Mouse (Mus musculus): ENCODE measurements around the gene Smad3. TPM values are rescaled to one million over a fixed set of nuclear protein-coding genes. Genes with fewer than 3 reads are reported as not detected.

Smad3 gene
- polyA plus RNA-seq, 1 experiment from 2014 or later = 2.7 TPM

DNA sequence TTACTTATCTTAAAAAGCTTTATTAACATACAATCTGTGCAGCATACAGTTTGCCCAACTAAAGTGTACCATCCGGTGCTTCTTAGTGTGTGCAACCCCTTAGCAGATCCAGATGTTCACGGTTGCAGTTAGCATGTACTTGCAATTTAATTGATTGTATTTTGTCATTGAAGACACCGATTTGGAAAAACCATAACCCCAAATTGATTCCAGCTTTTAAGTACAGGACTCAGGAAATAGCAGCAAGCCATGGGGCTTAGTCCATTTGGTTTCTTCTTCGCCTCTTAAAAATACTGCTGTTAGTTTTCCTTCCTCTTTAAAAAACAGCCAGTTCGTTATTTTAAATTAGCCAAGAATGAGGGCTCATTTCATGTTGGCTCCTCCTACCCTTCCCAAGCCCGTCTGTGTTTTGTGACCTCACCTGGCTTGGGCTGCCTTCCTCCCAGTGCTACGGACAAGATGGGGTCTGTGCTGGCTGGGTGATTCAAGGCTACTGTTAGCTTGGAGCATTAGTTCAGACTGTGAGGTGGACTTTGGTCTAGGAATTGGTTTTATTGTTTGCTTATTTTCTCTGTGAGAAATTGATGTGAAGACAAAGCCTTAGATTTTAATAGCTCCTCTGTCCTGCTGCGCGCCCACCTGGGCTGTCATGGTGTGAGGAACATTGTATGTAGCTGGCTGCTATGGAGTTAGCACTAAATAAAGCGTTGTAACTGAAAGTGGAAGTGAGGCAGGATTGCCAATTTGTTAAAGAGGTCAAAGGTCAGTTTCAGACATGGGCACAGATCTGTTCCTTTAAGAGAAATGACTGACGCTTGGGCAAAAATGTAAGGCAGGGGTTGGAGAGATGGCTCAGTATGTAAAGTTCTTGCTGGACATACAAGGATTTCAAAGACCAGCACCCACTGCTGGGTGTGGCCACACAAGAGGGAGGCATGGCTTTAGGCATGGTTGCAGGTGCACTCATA is 143.5 kb downstream of the Smad3 start:
- no peak overlapping the region for H3K4me3 ChIP-seq (replicated peaks)
- H3K9me3 ChIP-seq (replicated peaks) = no peaks in the 10 kb centered on the region
- no peak overlapping the region for H3K4me2 ChIP-seq
- ATAC-seq (ENCODE audit: low read depth) (no peak), DNase-seq (no peak)
- no peak overlapping the region; the same call in 1 of the 2 replicates for H3K27ac ChIP-seq
- no peaks in the 10 kb centered on the region for H3K27me3 ChIP-seq
- peaks cover 36% of the 10 kb centered on the region for H3K36me3 ChIP-seq
- H3K4me1 ChIP-seq (replicated peaks) = peaks cover 53% of the 10 kb centered on the region
- WGBS (ENCODE audit: insufficient replicate concordance) = 73% methylated on average over 11 of the region's 11 CpGs
- H3K9ac ChIP-seq = no peak overlapping the region

DNA sequence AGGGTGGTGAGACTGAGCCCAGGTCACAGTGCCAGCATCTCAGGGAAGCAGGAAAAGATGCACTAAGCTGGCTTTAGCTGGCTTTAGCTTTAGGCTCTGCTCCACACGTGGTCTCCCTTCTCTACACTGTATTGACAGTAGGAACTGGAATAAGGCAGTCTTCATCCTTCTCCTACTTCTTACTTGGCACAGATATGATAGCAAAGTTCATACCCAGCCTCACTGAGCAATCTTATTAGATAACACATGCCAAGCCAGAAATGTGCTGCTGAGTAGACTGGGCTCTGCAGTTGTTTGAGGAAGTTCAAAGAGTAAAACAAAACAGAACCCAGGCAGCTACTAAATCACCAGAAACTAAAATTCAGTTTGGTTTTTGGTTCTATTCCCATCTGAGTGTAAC is 144.2 kb downstream of the Smad3 start:
- H3K4me2 ChIP-seq = no peak overlapping the region
- DNase-seq = no peak
- ATAC-seq (ENCODE audit: low read depth) = no peak
- H3K27me3 ChIP-seq = no peaks in the 10 kb centered on the region
- no peak overlapping the region for H3K4me3 ChIP-seq (replicated peaks)
- H3K27ac ChIP-seq = peak overlapping the region; percentile 56; the same call in 1 of the 2 replicates
- peaks cover 28% of the 10 kb centered on the region for H3K36me3 ChIP-seq
- H3K9ac ChIP-seq = no peak overlapping the region
- WGBS (ENCODE audit: insufficient replicate concordance) = 22% methylated on average over 1 of the region's 1 CpGs
- H3K9me3 ChIP-seq (replicated peaks) = no peaks in the 10 kb centered on the region
- H3K4me1 ChIP-seq (replicated peaks) = peaks cover 56% of the 10 kb centered on the region

DNA sequence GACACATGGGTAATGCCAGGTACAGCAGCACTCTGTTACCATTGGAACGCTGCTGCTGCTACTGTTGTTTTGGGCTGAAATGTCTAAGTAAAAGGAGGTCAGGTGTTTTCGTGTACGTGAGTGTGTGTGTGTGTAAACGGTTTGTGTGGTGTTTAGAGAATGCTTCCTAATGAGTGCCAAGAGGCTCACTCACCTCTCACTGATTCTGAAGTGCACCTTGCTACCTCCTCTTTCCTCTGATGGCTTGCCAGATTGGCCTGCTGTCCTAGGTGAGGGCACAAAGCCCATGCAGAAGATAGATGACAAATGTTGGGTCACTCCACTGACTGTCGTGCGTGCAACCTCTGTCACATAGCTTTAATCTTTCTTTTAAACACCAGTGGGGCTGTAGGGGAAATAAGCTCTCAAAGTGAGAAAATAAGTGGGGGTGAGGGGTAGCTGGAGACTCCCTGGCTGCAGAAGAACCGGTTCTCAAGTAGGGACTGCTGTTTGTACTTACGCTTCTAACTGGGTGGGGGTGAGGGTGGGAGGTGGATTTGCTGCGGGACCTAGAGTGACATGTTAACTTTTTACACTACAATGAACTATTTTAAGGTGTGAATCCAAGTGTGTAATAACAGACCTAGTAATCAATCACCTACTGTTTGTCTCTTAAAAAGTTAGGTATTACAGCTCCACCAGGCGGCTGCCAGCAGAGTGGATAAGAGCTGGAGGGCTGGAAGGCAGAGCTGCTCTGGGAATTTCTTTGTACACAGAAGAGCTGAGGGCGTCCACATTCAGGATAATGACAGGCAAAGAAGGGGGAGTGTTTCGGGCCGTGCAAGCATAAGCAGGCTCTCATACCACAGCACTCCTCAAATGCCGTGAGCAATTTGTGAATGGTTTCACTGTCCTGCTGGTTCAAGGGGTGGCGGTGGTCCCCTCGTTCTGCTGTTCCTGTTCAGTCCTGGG is 145.0 kb downstream of the Smad3 start:
- Histone ChIP-seq H3K9me3 (replicated peaks) (no peaks in the 10 kb centered on the region), H3K27ac (peak overlapping the region; percentile 56; the same call in 1 of the 2 replicates), H3K36me3 (peaks cover 21% of the 10 kb centered on the region), H3K9ac (no peak overlapping the region), H3K4me1 (replicated peaks) (peaks cover 58% of the 10 kb centered on the region), H3K4me3 (replicated peaks) (no peak overlapping the region), H3K27me3 (no peaks in the 10 kb centered on the region), H3K4me2 (no peak overlapping the region)
- DNase-seq (no peak), ATAC-seq (ENCODE audit: low read depth) (no peak)
- WGBS (ENCODE audit: insufficient replicate concordance) = 62% methylated on average over 16 of the region's 16 CpGs

DNA sequence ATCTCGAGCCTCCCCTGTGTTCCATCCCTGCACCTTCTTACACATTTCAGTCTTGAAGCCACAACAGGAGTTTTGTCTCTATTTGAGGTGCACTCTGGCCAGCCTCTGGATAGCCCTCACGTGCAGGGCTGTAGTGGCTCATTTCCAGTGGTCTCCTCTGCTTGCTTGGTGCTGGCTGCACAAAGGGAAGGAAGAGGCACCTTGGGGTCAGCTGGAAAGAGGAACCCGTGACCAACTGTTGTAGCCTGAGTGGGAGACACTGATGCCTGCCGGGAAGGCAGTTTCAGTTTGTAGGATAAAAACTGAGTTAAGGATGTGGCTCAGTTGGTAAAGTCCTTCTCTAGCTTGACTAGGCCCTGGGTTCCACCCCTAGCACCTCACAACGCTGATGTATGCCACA is 145.8 kb downstream of the Smad3 start:
- Histone ChIP-seq H3K4me1 (replicated peaks) (peaks cover 58% of the 10 kb centered on the region), H3K9ac (no peak overlapping the region), H3K4me3 (replicated peaks) (no peak overlapping the region), H3K4me2 (no peak overlapping the region), H3K27ac (no peak overlapping the region), H3K36me3 (peaks cover 12% of the 10 kb centered on the region), H3K9me3 (replicated peaks) (no peaks in the 10 kb centered on the region), H3K27me3 (no peaks in the 10 kb centered on the region)
- ATAC-seq (ENCODE audit: low read depth) = no peak
- WGBS (ENCODE audit: insufficient replicate concordance) = 27% methylated on average over 5 of the region's 5 CpGs
- DNase-seq = no peak

DNA sequence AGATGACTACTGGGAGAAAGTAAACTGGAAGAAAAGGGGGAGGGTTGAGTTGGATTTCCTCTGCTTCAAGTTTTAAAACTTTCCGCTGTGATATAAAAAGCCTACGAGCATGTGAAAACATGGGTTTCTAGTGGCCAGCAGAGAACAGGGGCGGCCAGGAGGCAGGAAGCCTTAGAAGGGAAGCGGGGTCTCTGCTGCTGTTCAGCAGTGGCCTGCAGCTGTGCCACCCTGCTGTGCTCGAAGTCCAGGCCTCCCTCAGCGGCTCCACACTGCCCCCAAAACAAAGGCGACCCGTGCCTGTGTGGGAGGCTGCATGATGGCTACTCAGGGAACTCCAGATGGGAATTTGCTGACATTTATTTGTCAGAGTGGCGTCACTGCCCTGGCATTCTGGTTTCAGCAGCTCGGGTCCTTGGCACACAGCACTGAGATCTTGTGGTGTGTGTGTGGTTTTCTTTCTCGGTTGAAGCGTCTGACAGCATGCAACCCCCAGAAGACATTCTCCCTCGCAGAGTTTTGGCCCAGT is 146.9 kb downstream of the Smad3 start:
- Histone ChIP-seq H3K9ac (peak overlapping the region; percentile 15; the same call in 1 of the 2 replicates), H3K4me3 (replicated peaks) (no peak overlapping the region), H3K4me1 (replicated peaks) (peaks cover 60% of the 10 kb centered on the region), H3K4me2 (no peak overlapping the region), H3K36me3 (peaks cover 8% of the 10 kb centered on the region; the same call in 1 of the 2 replicates), H3K27ac (peak overlapping the region; percentile 55), H3K9me3 (replicated peaks) (no peaks in the 10 kb centered on the region), H3K27me3 (no peaks in the 10 kb centered on the region)
- ATAC-seq (ENCODE audit: low read depth) (no peak), DNase-seq (no peak)
- 26% methylated on average over 13 of the region's 13 CpGs for WGBS (ENCODE audit: insufficient replicate concordance)

DNA sequence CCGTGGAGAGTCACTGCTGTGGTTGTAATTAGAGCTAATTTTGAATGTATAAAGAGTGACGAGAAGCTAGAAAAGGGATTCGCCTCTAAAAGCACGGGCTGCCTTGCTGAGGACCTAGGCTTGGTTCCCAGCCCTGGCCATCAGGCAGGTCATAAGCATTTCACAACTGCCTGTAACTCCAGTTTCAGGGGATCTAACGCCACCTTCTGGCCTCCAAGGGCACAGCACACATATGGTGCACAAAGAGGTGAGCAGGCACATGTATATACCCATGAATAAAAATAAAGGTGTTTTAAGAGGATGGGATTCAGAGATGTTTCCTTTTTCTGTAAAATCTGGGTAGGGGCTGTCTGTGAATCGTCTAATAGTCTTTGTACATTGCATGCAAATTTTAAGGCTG is 147.6 kb downstream of the Smad3 start:
- ATAC-seq (ENCODE audit: low read depth) (no peak), DNase-seq (no peak)
- no peak overlapping the region for H3K4me2 ChIP-seq
- H3K27ac ChIP-seq = 0 out of 2 replicates have a peak overlapping the region, but pooled peaks have one; percentile 55
- no peaks in the 10 kb centered on the region for H3K9me3 ChIP-seq (replicated peaks)
- peaks cover 8% of the 10 kb centered on the region; the same call in 1 of the 2 replicates for H3K36me3 ChIP-seq
- no peaks in the 10 kb centered on the region for H3K27me3 ChIP-seq
- WGBS (ENCODE audit: insufficient replicate concordance) = 83% methylated on average over 6 of the region's 6 CpGs
- no peak overlapping the region for H3K9ac ChIP-seq
- H3K4me3 ChIP-seq (replicated peaks) = no peak overlapping the region
- H3K4me1 ChIP-seq (replicated peaks) = peaks cover 64% of the 10 kb centered on the region

DNA sequence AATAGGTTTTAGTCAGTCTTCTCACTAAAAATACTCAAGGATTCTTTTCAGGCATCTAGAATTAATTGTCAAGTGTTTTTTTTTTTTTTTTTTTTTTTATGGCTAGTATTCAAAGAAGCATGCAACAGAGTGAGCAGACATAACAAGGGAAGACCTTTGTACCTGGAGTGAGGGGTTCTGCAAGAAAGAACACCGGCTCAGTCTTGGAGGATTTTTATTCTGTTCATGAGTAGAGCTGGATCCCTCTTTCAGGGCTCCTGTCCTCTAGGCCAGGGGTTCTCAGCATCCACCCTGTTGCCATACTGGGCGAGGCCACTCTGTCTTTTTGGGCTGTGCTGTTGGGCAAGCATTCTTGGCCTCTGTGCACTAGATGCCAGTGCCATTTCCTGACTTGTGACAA is 148.0 kb downstream of the Smad3 start:
- H3K4me3 ChIP-seq (replicated peaks) = no peak overlapping the region
- H3K27ac ChIP-seq = no peak overlapping the region
- no peak overlapping the region for H3K9ac ChIP-seq
- 82% methylated on average over 2 of the region's 2 CpGs for WGBS (ENCODE audit: insufficient replicate concordance)
- H3K36me3 ChIP-seq = peaks cover 8% of the 10 kb centered on the region; the same call in 1 of the 2 replicates
- DNase-seq (no peak), ATAC-seq (ENCODE audit: low read depth) (no peak)
- H3K4me1 ChIP-seq (replicated peaks) = peaks cover 65% of the 10 kb centered on the region
- no peaks in the 10 kb centered on the region for H3K27me3 ChIP-seq
- no peaks in the 10 kb centered on the region for H3K9me3 ChIP-seq (replicated peaks)
- H3K4me2 ChIP-seq = no peak overlapping the region

DNA sequence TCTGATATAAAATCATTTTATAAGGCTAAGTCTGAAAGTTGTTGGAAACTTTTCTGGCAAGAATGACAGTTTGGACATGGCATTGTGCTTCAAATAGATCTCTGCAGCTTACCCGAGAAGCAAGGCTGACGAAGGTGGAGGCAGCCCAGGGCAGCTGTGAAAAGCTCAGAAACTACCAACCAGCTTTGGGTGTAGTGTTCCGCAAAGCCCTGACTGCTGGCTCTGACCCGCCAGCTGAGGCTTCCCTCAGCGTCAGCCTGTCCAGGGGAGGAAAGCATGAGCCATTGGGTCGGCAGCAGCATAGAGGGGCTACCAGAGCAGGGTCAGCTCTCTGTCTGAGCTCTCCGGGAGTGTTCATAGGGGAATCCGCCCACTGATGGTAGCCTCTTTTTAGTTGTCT is 148.5 kb downstream of the Smad3 start:
- H3K36me3 ChIP-seq = peaks cover 8% of the 10 kb centered on the region; the same call in 1 of the 2 replicates
- H3K27ac ChIP-seq = no peak overlapping the region
- no peak for DNase-seq
- no peaks in the 10 kb centered on the region for H3K27me3 ChIP-seq
- no peaks in the 10 kb centered on the region for H3K9me3 ChIP-seq (replicated peaks)
- ATAC-seq (ENCODE audit: low read depth) = no peak
- H3K4me2 ChIP-seq = no peak overlapping the region
- WGBS (ENCODE audit: insufficient replicate concordance) = 75% methylated on average over 8 of the region's 8 CpGs
- no peak overlapping the region for H3K4me3 ChIP-seq (replicated peaks)
- H3K4me1 ChIP-seq (replicated peaks) = peaks cover 65% of the 10 kb centered on the region
- no peak overlapping the region for H3K9ac ChIP-seq

DNA sequence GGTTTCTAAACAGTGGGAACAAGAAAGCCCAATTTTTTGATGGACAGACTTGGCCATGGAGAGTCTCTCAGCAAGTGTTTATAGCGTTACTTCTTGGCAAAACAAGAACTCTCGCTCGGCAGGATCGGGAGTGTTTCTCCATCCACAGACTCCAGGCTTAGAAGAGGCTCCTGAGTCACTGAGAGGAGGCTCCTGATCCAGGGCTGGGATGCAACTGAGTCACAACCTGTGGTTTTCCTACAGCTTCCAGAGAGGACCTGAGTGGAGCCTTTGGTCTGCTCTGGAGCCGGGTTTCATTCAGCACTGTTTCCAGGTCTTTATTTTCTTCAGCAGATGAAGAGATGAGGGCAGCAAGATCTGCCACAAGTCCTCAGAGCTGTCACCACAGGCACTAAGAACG is 149.8 kb downstream of the Smad3 start:
- Histone ChIP-seq H3K4me1 (replicated peaks) (peaks cover 65% of the 10 kb centered on the region), H3K27me3 (no peaks in the 10 kb centered on the region), H3K9ac (no peak overlapping the region), H3K9me3 (replicated peaks) (no peaks in the 10 kb centered on the region), H3K4me3 (replicated peaks) (no peak overlapping the region), H3K36me3 (peaks cover 8% of the 10 kb centered on the region; the same call in 1 of the 2 replicates), H3K4me2 (no peak overlapping the region), H3K27ac (no peak overlapping the region; the same call in 1 of the 2 replicates)
- ATAC-seq (ENCODE audit: low read depth) (no peak), DNase-seq (no peak)
- 81% methylated on average over 6 of the region's 6 CpGs for WGBS (ENCODE audit: insufficient replicate concordance)

DNA sequence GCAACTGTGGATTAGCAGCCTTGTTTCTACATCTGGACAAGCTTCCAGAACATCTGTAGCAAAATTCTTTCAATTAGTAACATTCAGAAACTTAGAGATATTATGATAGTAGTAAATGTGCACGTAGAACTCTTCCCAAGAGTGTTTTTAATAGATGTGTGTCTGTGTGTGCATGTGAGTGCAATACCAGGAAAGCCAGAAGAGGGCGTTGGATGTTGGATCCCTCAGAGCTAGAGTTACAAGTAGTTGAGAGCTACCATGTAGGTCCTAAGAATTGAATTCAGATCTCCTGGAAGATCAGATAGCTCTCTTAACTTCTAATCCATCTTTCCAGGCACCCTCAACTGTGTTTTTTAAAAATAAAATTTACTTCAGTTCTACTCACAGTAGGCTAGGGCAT is 151.2 kb downstream of the Smad3 start:
- Histone ChIP-seq H3K27ac (no peak overlapping the region), H3K9ac (no peak overlapping the region), H3K27me3 (no peaks in the 10 kb centered on the region), H3K4me3 (replicated peaks) (no peak overlapping the region), H3K36me3 (peaks cover 5% of the 10 kb centered on the region; the same call in 1 of the 2 replicates), H3K9me3 (replicated peaks) (no peaks in the 10 kb centered on the region), H3K4me1 (replicated peaks) (peaks cover 57% of the 10 kb centered on the region), H3K4me2 (no peak overlapping the region)
- WGBS (ENCODE audit: insufficient replicate concordance) = 56% methylated on average over 2 of the region's 2 CpGs
- DNase-seq (no peak), ATAC-seq (ENCODE audit: low read depth) (no peak)

DNA sequence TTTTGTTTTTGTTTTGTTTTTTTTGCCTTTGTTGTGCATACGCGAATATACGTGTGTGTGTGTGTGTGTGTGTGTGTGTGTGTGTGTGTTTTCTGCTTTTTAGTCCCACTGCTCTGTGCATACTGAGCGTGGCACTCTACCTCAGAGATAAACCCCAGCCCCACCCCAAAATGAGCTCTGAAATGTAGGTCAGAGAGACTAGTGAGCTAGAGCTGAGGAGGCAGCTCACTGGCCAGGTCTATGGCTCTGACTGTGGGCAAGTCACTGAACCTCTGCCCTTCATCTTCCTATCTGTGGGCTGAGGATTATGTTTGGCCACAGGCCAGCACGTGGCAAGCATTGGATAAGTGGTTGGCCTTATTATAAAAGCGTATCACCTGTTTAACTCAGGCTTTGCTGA is 153.9 kb downstream of the Smad3 start:
- Histone ChIP-seq H3K27me3 (no peaks in the 10 kb centered on the region), H3K9me3 (replicated peaks) (no peaks in the 10 kb centered on the region), H3K27ac (peak overlapping the region; percentile 60), H3K4me2 (peak overlapping the region; percentile 86), H3K36me3 (no peaks in the 10 kb centered on the region), H3K4me3 (replicated peaks) (peak overlapping the region; percentile 96), H3K9ac (peak overlapping the region; percentile 93), H3K4me1 (replicated peaks) (peaks cover 38% of the 10 kb centered on the region)
- peak; percentile 59 for ATAC-seq (ENCODE audit: low read depth)
- 21% methylated on average over 6 of the region's 6 CpGs for WGBS (ENCODE audit: insufficient replicate concordance)
- peak; percentile 33 for DNase-seq

All from liver, embryonic 13.5 days (tissue).